Mouse (Mus musculus) stomach, embryonic 15.5 days (tissue): ENCODE data around the gene Pth1r. TPM values are rescaled to one million over a fixed set of nuclear protein-coding genes. Genes with fewer than 3 reads are reported as not detected.
"Not testable (repeated sequence)": the region's sequence is repeated elsewhere in the genome, so short reads cannot be mapped to it uniquely, and the experiment has no call there.

Source experiments
- ATAC-seq: fragments of 200-750 bp; cut with Nextera tagmentation; 2 replicates; pipeline ENCODE4 v1.8.0; 2017; ENCODE audit warnings: low read depth, moderate number of reproducible peaks, moderate TSS enrichment; ENCODE audit not compliant: insufficient read depth, low FRiP score
- H3K27ac ChIP-seq: fragments of 300-500 bp; sonication (generic); 2 replicates; pipeline ENCODE4 v1.5.1; 2015; ENCODE audit warnings: mild to moderate bottlenecking, inconsistent platforms
- H3K27me3 ChIP-seq: fragments of 300-500 bp; sonication (generic); replicated peaks from 2 replicates; pipeline ENCODE4 v1.6.1; 2015; ENCODE audit warnings: inconsistent platforms
- H3K36me3 ChIP-seq: fragments of 300-500 bp; sonication (generic); 2 replicates; pipeline ENCODE4 v1.6.1; 2015; ENCODE audit warnings: inconsistent platforms
- H3K4me1 ChIP-seq: fragments of 300-500 bp; sonication (generic); 2 replicates; pipeline ENCODE4 v1.6.1; 2015; ENCODE audit warnings: inconsistent platforms
- H3K4me2 ChIP-seq: fragments of 300-500 bp; sonication (generic); 2 replicates; pipeline ENCODE4 v1.6.1; 2015; ENCODE audit warnings: mild to moderate bottlenecking, inconsistent platforms
- H3K4me3 ChIP-seq: fragments of 300-500 bp; sonication (generic); replicated peaks from 2 replicates; pipeline ENCODE4 v1.5.1; 2015; ENCODE audit warnings: inconsistent platforms
- H3K9ac ChIP-seq: fragments of 300-500 bp; sonication (generic); 2 replicates; pipeline ENCODE4 v1.6.1; 2015; ENCODE audit warnings: inconsistent platforms
- H3K9me3 ChIP-seq: fragments of 300-500 bp; sonication (generic); 2 replicates; pipeline ENCODE4 v1.6.1; 2016; ENCODE audit warnings: inconsistent platforms
- WGBS: fragments of 180-500 bp; shearing (Covaris S2); methylation state at CpG from one replicate; pipeline ENCODE4 v1.1.7; 2015; 5-methylcytosine and 5-hydroxymethylcytosine counted together
- polyA plus RNA-seq: library from polyadenylated mRNA; unstranded; fragments of >200 nt; fragmentation: Nextera tagmentation; extraction: Ambion mirVana; gene quantifications from 2 replicates; pipeline ENCODE4 v1.2.1, GENCODE M21; 2015

The Pth1r gene
- polyA plus RNA-seq, 1 experiment from 2014 or later = 23.9 TPM

DNA sequence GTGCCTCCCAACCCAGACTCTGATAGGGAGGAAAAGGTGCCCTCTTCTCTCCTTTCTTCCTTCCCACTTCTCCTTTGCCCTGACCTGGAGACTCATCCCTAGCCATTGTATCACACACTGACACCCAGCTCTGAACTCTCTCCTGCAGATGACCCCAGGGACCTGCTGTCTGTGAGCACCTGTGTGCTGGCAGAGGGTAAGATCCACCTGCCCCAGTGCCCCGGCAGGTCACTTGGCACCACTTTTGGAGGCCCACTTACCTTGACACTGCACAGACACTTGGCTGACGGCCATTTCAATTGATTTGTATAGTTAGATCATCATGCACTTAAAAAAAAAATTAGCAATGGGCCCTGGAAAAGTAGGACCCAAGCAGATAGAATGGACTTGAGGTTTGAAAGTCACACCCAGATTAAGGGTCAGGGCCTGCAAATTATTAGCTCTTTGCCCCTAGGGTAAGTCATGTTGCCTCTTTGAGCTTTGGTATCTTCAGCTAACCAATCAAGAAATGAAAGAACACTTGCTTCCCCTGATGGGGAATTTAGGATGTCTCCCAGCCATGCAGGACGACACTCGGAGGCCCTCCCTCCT is 51.7 kb downstream of the Pth1r start:
- Histone ChIP-seq H3K27me3 (no peaks in the 10 kb centered on the region), H3K4me1 (no peaks in the 10 kb centered on the region), H3K4me3 (no peak overlapping the region), H3K36me3 (peaks cover 18% of the 10 kb centered on the region), H3K9me3 (no peaks in the 10 kb centered on the region), H3K9ac (no peak overlapping the region), H3K4me2 (no peak overlapping the region), H3K27ac (no peak overlapping the region)
- WGBS = 81% methylated on average over 4 of the region's 4 CpGs
- no peak for ATAC-seq

DNA sequence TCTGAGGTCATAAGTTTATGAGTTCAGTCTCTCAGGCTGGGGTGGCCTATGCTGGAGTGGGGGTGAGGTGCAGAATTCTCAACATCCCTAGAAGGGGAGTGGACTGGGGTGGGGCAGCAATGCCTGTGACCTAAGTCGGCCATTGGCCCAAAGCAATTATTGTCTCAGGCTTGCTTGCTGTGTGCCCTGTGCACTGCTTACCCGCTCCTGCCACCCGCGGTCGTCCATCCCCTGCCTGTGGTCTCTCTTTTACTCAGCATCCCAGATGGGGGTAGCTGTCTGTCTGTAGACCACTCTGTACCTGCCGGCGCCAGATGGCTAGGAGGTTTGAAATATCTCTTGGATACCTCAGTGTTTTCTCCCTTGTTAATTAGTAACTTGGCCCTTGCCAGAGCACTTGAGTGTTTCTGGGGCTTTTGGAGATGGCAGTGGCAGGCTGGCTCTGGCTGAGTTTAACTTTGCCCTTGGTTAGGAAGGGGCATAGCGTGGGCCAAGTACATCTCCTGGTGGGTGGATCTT is 57.6 kb downstream of the Pth1r start:
- WGBS = 56% methylated on average over 8 of the region's 8 CpGs
- H3K9ac ChIP-seq = no peak overlapping the region
- peak overlapping the region; percentile 32 for H3K4me2 ChIP-seq
- no peaks in the 10 kb centered on the region for H3K9me3 ChIP-seq
- peaks cover 17% of the 10 kb centered on the region for H3K4me1 ChIP-seq
- no peak overlapping the region for H3K4me3 ChIP-seq
- no peaks in the 10 kb centered on the region for H3K27me3 ChIP-seq
- peaks cover 9% of the 10 kb centered on the region for H3K36me3 ChIP-seq
- H3K27ac ChIP-seq = peak overlapping the region; percentile 77
- peak; percentile 78 for ATAC-seq

DNA sequence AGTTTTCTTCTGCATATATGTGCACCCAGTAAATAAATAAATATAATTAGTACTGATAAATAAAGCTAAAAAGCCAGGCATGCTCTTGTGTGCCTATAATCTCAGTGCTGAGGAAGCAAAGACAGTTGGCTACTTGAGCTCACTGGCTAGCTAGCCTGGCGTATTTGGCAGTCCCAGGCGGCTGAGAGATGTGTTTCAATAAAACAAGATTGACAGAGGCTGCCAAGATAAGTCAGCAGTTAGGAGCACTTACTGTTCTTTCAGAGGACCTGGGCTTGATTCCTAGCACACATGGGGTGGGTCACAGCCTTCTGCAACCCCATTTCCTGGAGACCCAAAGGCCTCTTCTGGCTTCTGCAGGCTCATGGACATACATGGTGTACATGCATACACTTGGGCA is 59.1 kb downstream of the Pth1r start:
- Histone ChIP-seq H3K27me3 (no peaks in the 10 kb centered on the region), H3K36me3 (peaks cover under 1% of the 10 kb centered on the region; the same call in 1 of the 2 replicates), H3K27ac (no peak overlapping the region), H3K4me1 (peaks cover 26% of the 10 kb centered on the region), H3K9ac (no peak overlapping the region), H3K4me3 (no peak overlapping the region), H3K9me3 (no peaks in the 10 kb centered on the region), H3K4me2 (no peak overlapping the region)
- ATAC-seq = no peak
- WGBS = 89% methylated on average over 2 of the region's 2 CpGs

DNA sequence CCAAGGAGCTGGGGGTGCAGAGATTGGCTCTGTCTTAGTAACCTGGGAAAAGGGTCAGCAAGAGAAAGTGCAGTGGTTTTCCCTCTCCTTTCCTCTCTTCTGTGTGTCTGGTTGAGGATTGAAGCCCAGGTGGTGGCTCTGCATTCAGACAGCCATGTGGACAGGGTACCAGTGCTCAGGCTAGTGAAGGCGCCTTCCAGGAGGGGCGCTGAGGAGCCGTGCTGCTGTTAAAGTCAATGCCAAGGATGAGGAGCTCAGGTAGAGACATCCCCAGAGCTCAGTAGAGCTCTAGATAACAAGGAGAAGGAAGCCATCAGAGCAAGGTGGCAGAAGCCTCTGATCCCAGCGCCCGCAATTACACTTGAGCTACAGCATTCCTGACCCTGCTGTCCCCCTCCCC is 59.9 kb downstream of the Pth1r start:
- H3K4me3 ChIP-seq = no peak overlapping the region
- no peak for ATAC-seq
- H3K4me1 ChIP-seq = peaks cover 29% of the 10 kb centered on the region
- no peak overlapping the region for H3K4me2 ChIP-seq
- WGBS = 68% methylated on average over 5 of the region's 5 CpGs
- H3K36me3 ChIP-seq = no peaks in the 10 kb centered on the region
- H3K27me3 ChIP-seq = no peaks in the 10 kb centered on the region
- H3K9ac ChIP-seq = no peak overlapping the region
- H3K27ac ChIP-seq = peak overlapping the region; percentile 98; the same call in 1 of the 2 replicates
- H3K9me3 ChIP-seq = no peaks in the 10 kb centered on the region

DNA sequence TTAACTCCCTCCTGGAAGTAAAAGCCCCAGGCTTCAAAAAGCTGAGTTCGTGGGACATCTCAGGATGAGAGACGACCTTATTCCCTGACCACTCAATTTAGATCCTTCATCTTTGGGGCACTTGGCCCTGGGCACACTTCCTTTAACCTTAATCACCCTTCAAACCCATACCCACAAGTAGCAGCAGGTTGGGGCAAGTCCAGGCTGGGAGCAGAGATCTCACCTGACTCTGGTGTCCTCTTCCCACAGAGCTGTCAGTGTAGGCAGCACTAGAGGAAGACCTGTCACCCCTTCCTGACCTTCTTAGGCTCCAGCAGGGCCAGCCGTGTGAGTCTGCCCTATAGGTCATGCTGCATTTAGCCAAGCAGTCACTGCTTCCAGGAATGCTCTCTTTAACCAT is 60.5 kb downstream of the Pth1r start:
- Histone ChIP-seq H3K4me1 (peaks cover 29% of the 10 kb centered on the region), H3K36me3 (no peaks in the 10 kb centered on the region), H3K4me3 (no peak overlapping the region), H3K27ac (peak overlapping the region; percentile 98), H3K9me3 (no peaks in the 10 kb centered on the region), H3K27me3 (no peaks in the 10 kb centered on the region), H3K4me2 (no peak overlapping the region), H3K9ac (no peak overlapping the region)
- WGBS = 56% methylated on average over 3 of the region's 3 CpGs
- no peak for ATAC-seq

DNA sequence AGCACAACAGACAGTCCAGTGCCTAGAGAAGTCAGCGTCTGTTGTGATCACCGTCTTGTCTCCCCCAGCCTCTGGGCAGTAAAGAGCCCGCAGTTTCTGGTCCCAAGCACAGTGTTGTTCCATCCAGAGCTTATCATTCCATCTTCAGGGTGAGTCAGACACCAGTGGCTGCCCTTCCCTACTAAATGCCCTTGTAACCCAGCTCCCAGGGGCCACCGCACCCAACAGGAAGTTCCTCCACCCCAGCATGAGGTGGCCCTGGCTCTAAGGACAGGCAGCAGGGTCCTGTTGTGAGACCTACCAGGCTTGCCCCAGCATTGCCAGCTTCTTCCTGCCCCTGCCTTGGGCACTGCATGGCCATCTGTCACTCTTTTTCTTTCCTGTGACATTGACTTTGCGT is 61.4 kb downstream of the Pth1r start:
- Histone ChIP-seq H3K9ac (no peak overlapping the region), H3K27ac (peak overlapping the region; percentile 98), H3K9me3 (no peaks in the 10 kb centered on the region), H3K4me3 (no peak overlapping the region), H3K4me1 (peaks cover 29% of the 10 kb centered on the region), H3K4me2 (no peak overlapping the region), H3K36me3 (no peaks in the 10 kb centered on the region), H3K27me3 (no peaks in the 10 kb centered on the region)
- ATAC-seq = peak; percentile 39; the same call in 1 of the 2 replicates
- 59% methylated on average over 5 of the region's 5 CpGs for WGBS

DNA sequence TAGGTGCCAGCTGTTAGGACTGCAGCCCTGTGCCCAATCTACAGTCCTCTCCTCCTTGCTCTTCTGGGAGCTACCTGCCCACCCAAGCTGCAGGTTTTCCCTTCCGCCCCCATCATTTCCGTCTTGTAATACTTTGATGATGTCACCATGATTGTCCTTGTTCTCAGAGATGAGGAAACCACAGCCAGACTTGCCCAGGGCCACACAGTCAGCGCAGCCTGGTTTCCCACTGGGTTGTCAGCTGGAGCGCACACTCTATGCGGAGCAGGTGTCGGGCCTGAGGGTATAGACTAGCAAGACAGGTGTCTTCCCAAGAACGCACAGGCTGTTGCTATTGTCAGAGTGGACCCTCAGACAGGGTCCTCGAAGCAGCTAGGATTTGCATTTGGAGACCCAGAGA is 61.8 kb downstream of the Pth1r start:
- Histone ChIP-seq H3K4me2 (no peak overlapping the region), H3K9me3 (no peaks in the 10 kb centered on the region), H3K4me3 (no peak overlapping the region), H3K27me3 (no peaks in the 10 kb centered on the region), H3K36me3 (no peaks in the 10 kb centered on the region), H3K9ac (no peak overlapping the region), H3K27ac (peak overlapping the region; percentile 98), H3K4me1 (peaks cover 29% of the 10 kb centered on the region)
- no peak for ATAC-seq
- WGBS = 85% methylated on average over 8 of the region's 8 CpGs

DNA sequence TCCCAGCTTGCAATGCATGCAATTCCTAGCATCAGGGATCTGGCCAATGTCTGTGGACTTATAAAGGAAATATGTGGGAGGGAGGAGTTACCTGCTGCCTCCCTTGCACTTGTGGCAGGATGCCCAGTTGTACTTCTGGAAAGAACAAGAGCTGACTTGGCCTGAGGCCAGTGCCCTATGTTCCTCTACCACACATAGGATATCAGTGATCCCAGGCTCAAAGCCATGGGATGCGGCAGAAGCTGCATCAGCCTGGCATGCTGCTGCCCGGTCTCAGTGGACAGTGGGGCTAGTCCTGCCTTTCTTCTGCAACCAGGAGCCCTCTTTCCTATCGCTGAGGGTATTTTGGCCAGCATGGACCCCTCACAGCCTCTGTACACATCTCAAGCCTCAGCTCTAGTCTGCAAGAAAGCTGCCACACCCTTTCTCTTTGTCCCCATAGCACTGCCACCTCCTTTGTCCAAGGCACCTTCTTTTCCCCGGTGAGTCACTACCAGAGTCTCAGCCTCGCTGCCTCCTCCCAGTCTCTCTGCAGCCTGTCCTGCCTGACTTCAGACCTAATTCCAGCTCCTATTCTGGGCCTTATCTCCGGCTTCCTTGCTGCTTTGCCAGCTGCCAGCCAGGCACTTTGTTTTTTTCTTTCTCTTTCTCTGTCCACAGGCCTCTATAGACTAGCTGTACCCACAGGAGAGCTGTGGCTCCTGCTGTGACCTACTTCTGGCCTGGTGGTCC is 62.7 kb downstream of the Pth1r start:
- 0 out of 2 replicates have a peak overlapping the region, but pooled peaks have one; percentile 29 for H3K4me2 ChIP-seq
- ATAC-seq = peak; percentile 56
- H3K36me3 ChIP-seq = no peaks in the 10 kb centered on the region
- H3K4me1 ChIP-seq = peaks cover 29% of the 10 kb centered on the region
- peak overlapping the region; percentile 98 for H3K27ac ChIP-seq
- no peaks in the 10 kb centered on the region for H3K27me3 ChIP-seq
- 54% methylated on average over 6 of the region's 6 CpGs for WGBS
- no peaks in the 10 kb centered on the region for H3K9me3 ChIP-seq
- no peak overlapping the region for H3K9ac ChIP-seq
- no peak overlapping the region for H3K4me3 ChIP-seq

DNA sequence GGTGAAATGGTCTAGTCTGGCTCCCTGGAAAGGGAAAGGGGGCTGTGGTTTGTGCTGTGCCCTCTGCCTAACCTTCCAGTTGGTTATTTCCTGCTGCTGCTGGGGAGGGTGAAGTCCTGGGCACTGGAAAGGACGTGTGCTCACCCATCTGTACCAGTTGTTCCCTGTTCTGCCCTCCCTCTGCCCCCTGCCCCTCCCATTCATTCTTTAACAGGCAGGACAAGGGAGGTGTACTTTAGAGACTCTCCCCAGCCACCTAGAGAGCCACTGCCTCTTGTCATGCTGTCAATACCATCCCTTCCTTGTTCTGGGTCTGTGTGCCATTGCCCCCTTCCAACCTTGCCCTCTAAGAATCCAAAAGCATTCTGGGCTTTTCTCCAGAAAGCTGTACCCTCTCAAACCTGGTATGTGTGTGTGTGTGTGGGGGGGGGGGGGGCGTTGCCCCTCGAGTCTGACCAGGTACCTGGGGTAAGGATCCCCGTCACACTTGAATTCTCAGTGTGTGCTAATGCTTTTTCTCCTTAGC is 63.3 kb downstream of the Pth1r start:
- H3K4me1 ChIP-seq = peaks cover 29% of the 10 kb centered on the region
- H3K9me3 ChIP-seq = no peaks in the 10 kb centered on the region
- H3K27ac ChIP-seq = peak overlapping the region; percentile 98
- H3K9ac ChIP-seq = no peak overlapping the region
- peak overlapping the region; percentile 29; the same call in 1 of the 2 replicates for H3K4me2 ChIP-seq
- ATAC-seq = peak; percentile 53; the same call in 1 of the 2 replicates
- no peak overlapping the region for H3K4me3 ChIP-seq
- no peaks in the 10 kb centered on the region for H3K36me3 ChIP-seq
- 34% methylated on average over 4 of the region's 4 CpGs for WGBS
- no peaks in the 10 kb centered on the region for H3K27me3 ChIP-seq

DNA sequence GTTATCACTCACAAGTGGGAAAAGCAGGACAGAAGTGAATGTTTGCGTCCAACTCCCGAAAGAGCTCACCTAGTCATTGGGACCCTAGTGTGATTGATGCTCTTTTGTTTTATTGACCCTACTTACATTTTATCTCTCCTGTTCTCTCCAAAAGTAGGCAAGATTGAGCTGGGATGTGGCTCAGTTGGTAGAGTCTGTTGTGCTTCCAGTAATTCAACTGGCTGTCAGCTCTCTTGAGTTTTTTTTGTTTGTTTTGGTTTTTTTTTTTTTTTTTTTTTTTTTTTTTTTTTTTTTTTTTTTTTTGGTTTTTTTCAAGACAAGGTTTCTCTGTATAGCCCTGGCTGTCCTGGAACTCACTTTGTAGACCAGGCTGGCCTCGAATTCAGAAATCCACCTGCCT is 64.2 kb downstream of the Pth1r start:
- ATAC-seq, H3K9ac ChIP-seq, H3K4me2 ChIP-seq, H3K4me3 ChIP-seq, H3K27me3 ChIP-seq, H3K9me3 ChIP-seq, H3K36me3 ChIP-seq: not testable (repeated sequence)
- Histone ChIP-seq H3K4me1 (peaks cover 32% of the 10 kb centered on the region), H3K27ac (peak overlapping the region; percentile 98; the same call in 1 of the 2 replicates)
- 65% methylated on average over 3 of the region's 3 CpGs for WGBS

DNA sequence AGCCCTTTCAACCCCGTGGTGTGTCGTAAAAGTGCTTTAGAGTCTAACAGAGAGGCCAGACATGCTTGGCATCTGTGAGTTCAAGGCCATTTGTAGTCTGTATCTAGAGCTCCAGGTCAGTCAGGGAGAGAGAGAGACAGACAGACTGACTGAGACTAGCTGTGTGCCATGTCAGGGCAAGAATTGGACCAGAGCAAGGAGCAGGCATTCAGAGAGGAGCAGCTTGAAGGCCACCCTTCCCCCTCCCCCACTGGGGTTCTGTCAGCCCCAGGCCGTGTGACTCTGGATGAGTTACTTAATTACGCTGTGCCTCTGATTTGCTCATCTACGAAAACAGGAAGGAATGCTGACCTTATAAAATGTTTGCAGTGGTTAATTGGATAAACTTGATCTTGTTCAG is 64.7 kb downstream of the Pth1r start:
- no peak overlapping the region for H3K4me2 ChIP-seq
- no peaks in the 10 kb centered on the region for H3K27me3 ChIP-seq
- 51% methylated on average over 5 of the region's 5 CpGs for WGBS
- no peak overlapping the region for H3K4me3 ChIP-seq
- no peak for ATAC-seq
- peaks cover 33% of the 10 kb centered on the region for H3K4me1 ChIP-seq
- H3K9ac ChIP-seq = no peak overlapping the region
- H3K27ac ChIP-seq = peak overlapping the region; percentile 2; the same call in 1 of the 2 replicates
- no peaks in the 10 kb centered on the region for H3K9me3 ChIP-seq
- no peaks in the 10 kb centered on the region for H3K36me3 ChIP-seq

DNA sequence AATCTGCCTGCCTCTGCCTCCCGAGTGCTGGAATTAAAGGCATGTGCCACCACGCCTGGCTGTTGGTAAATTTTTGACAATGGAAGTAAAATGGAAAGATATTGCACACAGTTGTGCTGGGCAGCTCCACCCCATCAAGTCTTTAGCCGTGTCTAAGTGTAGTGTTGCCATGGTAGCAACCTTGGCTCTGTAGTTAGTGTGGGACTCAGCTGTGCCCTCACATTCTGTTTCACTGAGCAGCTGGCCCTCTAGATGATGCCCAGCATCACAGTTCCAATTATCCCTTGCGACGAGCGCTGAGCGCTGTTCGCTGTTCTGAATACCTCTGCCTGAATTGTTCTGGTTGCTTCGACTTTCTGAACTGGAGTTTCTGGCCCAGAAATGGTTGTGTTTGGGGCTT is 65.1 kb downstream of the Pth1r start:
- H3K4me3 ChIP-seq = no peak overlapping the region
- peaks cover 33% of the 10 kb centered on the region for H3K4me1 ChIP-seq
- no peak overlapping the region for H3K4me2 ChIP-seq
- H3K36me3 ChIP-seq = no peaks in the 10 kb centered on the region
- H3K9ac ChIP-seq = no peak overlapping the region
- 68% methylated on average over 9 of the region's 9 CpGs for WGBS
- H3K27ac ChIP-seq = peak overlapping the region; percentile 2; the same call in 1 of the 2 replicates
- H3K27me3 ChIP-seq = no peaks in the 10 kb centered on the region
- ATAC-seq = no peak
- H3K9me3 ChIP-seq = no peaks in the 10 kb centered on the region
